Mouse (Mus musculus): ENCODE measurements at regions not wholly inside any gene's neighbourhood (a gene's known extent, or its start where the extent isn't known, plus 50 kb on each side); places are given as distances from the start of the nearest gene placed in this dataset.

GRCm38 (mm10) chr3:65478215-65478614 lies 50.0 kb upstream of the Tiparp start:
- DNase-seq (ENCODE audit: low spot score) = no peak

GRCm38 (mm10) chr3:65477111-65477510 lies 51.1 kb upstream of the Tiparp start:
- DNase-seq (ENCODE audit: low spot score) = no peak

- DNase-seq (ENCODE audit: low spot score) = no peak
Measured at GRCm38 (mm10) chr3:65476091-65476953, 51.9 kb upstream of the Tiparp start.

- DNase-seq (ENCODE audit: low spot score) = no peak
Measured at GRCm38 (mm10) chr3:65474585-65474984, 53.6 kb upstream of the Tiparp start.

- no peak for DNase-seq (ENCODE audit: low spot score)
Measured at GRCm38 (mm10) chr3:65471796-65472195, 56.4 kb upstream of the Tiparp start.

GRCm38 (mm10) chr3:65469207-65469606 lies 59.0 kb upstream of the Tiparp start:
- no peak for DNase-seq (ENCODE audit: low spot score)

GRCm38 (mm10) chr3:65464769-65465168 lies 63.4 kb upstream of the Tiparp start:
- DNase-seq (ENCODE audit: low spot score) = no peak

GRCm38 (mm10) chr3:65460936-65461335 lies 67.3 kb upstream of the Tiparp start:
- no peak for DNase-seq (ENCODE audit: low spot score)

GRCm38 (mm10) chr3:65459702-65460101 lies 67.3 kb upstream of the Ssr3 start:
- DNase-seq (ENCODE audit: low spot score) = no peak

- no peak for DNase-seq (ENCODE audit: low spot score)
Measured at GRCm38 (mm10) chr3:65457931-65458330, 65.5 kb upstream of the Ssr3 start.

- DNase-seq (ENCODE audit: low spot score) = peak; percentile 35
Measured at GRCm38 (mm10) chr3:65455597-65456284, 63.3 kb upstream of the Ssr3 start.

GRCm38 (mm10) chr3:65454301-65454700 lies 61.9 kb upstream of the Ssr3 start:
- no peak for DNase-seq (ENCODE audit: low spot score)

GRCm38 (mm10) chr3:65449176-65449575 lies 56.8 kb upstream of the Ssr3 start:
- DNase-seq (ENCODE audit: low spot score) = no peak

- no peak for DNase-seq (ENCODE audit: low spot score)
Measured at GRCm38 (mm10) chr3:65443701-65444100, 51.3 kb upstream of the Ssr3 start.

- DNase-seq (ENCODE audit: low spot score) = no peak
Measured at GRCm38 (mm10) chr3:65442946-65443345, 50.5 kb upstream of the Ssr3 start.

GRCm38 (mm10) chr3:65442269-65442668 lies 49.8 kb upstream of the Ssr3 start:
- DNase-seq (ENCODE audit: low spot score) = no peak
